Mouse (Mus musculus) intestine, embryonic 14.5 days (tissue): ENCODE results near the gene Akr7a5. TPM values are rescaled to one million over a fixed set of nuclear protein-coding genes. Genes with fewer than 3 reads are reported as not detected.

ENCODE experiments used
- ATAC-seq: fragments of 200-750 bp; cut with Nextera tagmentation; replicated peaks from 2 replicates; pipeline ENCODE4 v1.8.0; 2017; ENCODE audit warnings: low read depth, moderate number of reproducible peaks, moderate TSS enrichment, moderate library complexity; ENCODE audit not compliant: low FRiP score, low TSS enrichment
- DNase-seq: peaks from one replicate; pipeline ENCODE4 v3.0.0-alpha.2; 2018; ENCODE audit warnings: low spot score
- H3K27ac ChIP-seq: fragments of 300-500 bp; sonication (generic); 2 replicates; pipeline ENCODE4 v1.5.1; 2014; ENCODE audit warnings: low read depth, mild to moderate bottlenecking, control low read depth
- H3K27me3 ChIP-seq: fragments of 300-500 bp; sonication (generic); replicated peaks from 2 replicates; pipeline ENCODE4 v1.6.1; 2014; ENCODE audit warnings: low read length, control low read depth; ENCODE audit not compliant: control insufficient read depth, insufficient read depth
- H3K36me3 ChIP-seq: fragments of 300-500 bp; sonication (generic); 2 replicates; pipeline ENCODE4 v1.6.1; 2014; ENCODE audit warnings: low read length, control low read depth; ENCODE audit not compliant: control insufficient read depth, insufficient read depth
- H3K4me1 ChIP-seq: fragments of 300-500 bp; sonication (generic); replicated peaks from 2 replicates; pipeline ENCODE4 v1.6.1; 2014; ENCODE audit warnings: low read length, control low read depth, mixed read lengths; ENCODE audit not compliant: control insufficient read depth, insufficient read depth
- H3K4me2 ChIP-seq: fragments of 300-500 bp; sonication (generic); 2 replicates; pipeline ENCODE4 v1.6.1; 2014; ENCODE audit warnings: low read length
- H3K4me3 ChIP-seq: fragments of 300-500 bp; sonication (generic); 2 replicates; pipeline ENCODE4 v1.5.1; 2014; ENCODE audit warnings: low read depth, low read length, control low read depth, mixed read lengths
- H3K9ac ChIP-seq: fragments of 300-500 bp; sonication (generic); 2 replicates; pipeline ENCODE4 v1.6.1; 2014; ENCODE audit warnings: mild to moderate bottlenecking, low read length
- H3K9me3 ChIP-seq: fragments of 300-500 bp; sonication (generic); 2 replicates; pipeline ENCODE4 v1.6.1; 2016; ENCODE audit warnings: low read length, control low read depth; ENCODE audit not compliant: control insufficient read depth
- WGBS: fragments of 180-500 bp; shearing (Covaris S2); extraction: QIAGEN DNeasy Blood & Tissue Kit; methylation state at CpG from one replicate; pipeline ENCODE4 v1.1.7; 2014; 5-methylcytosine and 5-hydroxymethylcytosine counted together
- polyA plus RNA-seq: library from polyadenylated mRNA; unstranded; fragments of >200 nt; fragmentation: Nextera tagmentation; extraction: Ambion mirVana; gene quantifications from 2 replicates; pipeline ENCODE4 v1.2.1, GENCODE M21; 2014

The Akr7a5 gene
- polyA plus RNA-seq, 1 experiment from 2014 or later: 140 TPM

DNA sequence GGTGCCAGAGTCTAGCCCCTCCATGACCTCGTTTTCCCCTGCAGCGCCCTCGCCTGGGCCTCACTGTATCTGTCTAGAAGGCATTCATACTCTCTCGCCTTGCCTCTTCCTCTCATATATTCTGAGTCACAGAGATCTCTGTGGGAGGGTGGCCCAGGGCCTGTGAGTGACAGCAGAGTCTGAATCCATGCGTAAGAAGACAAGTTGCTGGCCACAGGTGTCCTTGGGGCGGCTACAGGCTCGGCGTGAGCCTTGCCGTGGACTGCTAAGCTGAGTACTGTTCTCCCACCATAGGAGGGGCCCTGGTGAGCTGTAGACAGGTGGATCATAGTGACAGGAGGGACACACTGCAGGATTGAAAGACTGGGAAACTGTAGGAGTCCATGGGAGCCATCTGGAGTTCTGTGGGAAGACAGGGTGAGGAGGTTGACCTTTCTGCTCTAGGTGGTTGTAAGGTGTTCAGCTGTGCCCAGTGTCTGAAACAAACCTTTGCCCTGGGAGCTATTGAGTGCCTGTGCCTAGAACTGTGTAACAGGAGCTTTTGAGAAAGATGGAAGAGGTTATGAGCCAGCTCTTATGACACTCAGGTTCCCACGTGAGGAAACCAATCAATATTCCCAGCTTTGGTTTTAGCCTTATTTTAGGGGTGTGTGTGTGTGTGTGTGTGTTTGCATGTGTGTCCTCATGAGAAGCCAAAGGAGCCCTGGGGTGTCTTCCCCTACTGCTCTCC, 37.4 kb upstream of the Akr7a5 start:
- ATAC-seq (no peak), DNase-seq (no peak)
- Histone ChIP-seq H3K9me3 (no peaks in the 10 kb centered on the region), H3K4me3 (no peak overlapping the region), H3K27ac (no peak overlapping the region), H3K4me1 (no peaks in the 10 kb centered on the region), H3K27me3 (no peaks in the 10 kb centered on the region), H3K36me3 (peaks cover 43% of the 10 kb centered on the region), H3K9ac (no peak overlapping the region), H3K4me2 (no peak overlapping the region)
- 92% methylated on average over 10 of the region's 10 CpGs for WGBS

DNA sequence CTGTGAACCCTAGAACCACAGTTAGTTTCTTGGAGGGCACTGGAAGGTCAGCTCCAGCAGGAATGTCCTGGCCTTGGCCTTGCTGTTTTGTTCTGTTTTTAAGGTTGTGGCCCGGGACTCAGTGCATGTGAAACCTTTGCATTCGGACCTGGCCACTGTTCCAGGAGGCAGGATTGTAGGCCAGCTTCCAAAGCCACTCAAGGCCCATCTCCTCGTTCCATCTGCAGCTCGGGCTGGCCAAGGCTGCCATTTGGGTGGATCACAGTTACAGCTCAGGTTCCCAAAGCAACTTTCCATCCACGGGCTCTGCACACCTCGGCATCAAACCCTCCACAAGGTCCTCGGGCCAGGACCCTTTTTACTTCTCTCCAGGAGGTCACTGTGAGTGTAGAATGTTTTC, 36.0 kb upstream of the Akr7a5 start:
- DNase-seq (no peak), ATAC-seq (no peak)
- 93% methylated on average over 7 of the region's 7 CpGs for WGBS
- no peaks in the 10 kb centered on the region for H3K27me3 ChIP-seq
- H3K9me3 ChIP-seq: no peaks in the 10 kb centered on the region
- H3K4me3 ChIP-seq: no peak overlapping the region
- no peaks in the 10 kb centered on the region for H3K4me1 ChIP-seq
- no peak overlapping the region for H3K9ac ChIP-seq
- no peak overlapping the region for H3K4me2 ChIP-seq
- H3K27ac ChIP-seq: no peak overlapping the region
- peaks cover 40% of the 10 kb centered on the region for H3K36me3 ChIP-seq

DNA sequence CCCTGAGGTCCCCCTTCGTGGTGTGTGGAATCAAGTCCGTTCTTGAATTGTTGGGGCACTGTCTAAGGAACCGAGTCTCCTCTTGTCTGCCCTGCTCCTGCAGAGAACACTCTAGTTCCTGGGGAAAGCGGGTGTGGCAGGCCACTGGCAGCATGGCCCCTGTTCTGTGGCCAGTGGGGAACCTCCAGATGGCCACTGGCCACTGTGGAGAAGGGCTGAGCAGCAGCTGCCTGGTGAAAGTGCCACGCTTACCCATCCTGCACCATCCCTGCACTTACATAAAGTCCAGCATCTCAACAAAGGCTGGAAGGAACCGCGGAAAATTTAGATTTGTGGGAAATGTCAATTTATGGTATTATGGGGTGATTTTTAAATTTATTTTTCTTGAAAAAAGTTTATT, 34.1 kb upstream of the Akr7a5 start:
- Histone ChIP-seq H3K4me3 (no peak overlapping the region), H3K27ac (no peak overlapping the region), H3K36me3 (peaks cover 52% of the 10 kb centered on the region), H3K27me3 (no peaks in the 10 kb centered on the region), H3K4me2 (no peak overlapping the region), H3K9me3 (no peaks in the 10 kb centered on the region), H3K9ac (no peak overlapping the region), H3K4me1 (no peaks in the 10 kb centered on the region)
- no peak for ATAC-seq
- 92% methylated on average over 7 of the region's 7 CpGs for WGBS
- no peak for DNase-seq

DNA sequence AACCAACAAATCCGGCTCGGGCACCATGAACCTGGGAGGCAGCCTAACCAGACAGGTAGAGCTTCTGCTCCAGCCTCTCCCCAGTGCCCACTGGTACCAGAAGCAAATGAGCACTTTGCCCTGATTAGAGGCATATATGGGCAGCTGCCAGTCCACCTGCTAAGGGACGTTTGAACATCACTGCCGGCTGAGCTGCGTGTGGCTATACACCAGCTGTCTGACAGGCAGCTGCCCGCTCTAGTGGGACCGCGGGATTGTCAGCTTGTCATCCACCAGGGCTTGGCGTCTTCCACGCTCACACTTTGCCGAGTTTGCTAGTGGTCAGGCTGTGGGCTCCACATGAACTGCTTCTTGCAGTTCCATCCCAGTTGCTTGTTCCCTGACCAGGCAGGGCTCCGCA, 30.0 kb upstream of the Akr7a5 start:
- WGBS: 94% methylated on average over 12 of the region's 12 CpGs
- Histone ChIP-seq H3K27me3 (no peaks in the 10 kb centered on the region), H3K27ac (no peak overlapping the region), H3K4me3 (no peak overlapping the region), H3K36me3 (peaks cover 74% of the 10 kb centered on the region), H3K9ac (no peak overlapping the region), H3K4me1 (0 out of 2 replicates have a peak, but pooled peaks cover 6% of the 10 kb centered on the region), H3K9me3 (no peaks in the 10 kb centered on the region), H3K4me2 (no peak overlapping the region)
- ATAC-seq (no peak), DNase-seq (no peak)

DNA sequence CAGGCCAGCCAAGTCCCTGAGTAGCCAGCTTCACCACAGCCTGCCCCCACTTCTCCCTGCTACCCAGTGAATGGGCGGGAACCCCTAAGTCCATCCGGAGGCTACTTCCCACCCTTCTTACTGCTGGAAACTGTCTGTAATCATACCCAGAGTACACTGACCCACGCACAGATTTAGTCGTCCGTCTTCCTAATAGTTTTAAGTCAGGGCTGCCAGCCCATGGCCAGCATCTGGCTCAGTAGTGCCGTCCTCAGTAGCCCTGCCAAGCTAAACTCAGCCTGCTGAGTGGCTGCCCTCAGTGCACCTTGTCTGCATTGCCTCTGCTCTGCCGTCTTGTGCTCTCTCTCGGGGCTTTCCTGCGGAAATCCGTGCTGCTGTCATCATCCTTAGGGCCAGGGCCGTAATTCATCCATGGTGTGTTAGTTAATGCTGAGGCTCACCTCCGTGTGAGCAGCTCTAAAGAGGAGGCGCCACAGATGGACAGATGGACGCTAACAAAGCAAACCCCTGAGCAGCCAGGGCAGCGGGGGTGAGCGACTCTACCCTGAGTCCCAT, 28.7 kb upstream of the Akr7a5 start:
- 76% methylated on average over 16 of the region's 16 CpGs for WGBS
- no peaks in the 10 kb centered on the region for H3K9me3 ChIP-seq
- no peak for ATAC-seq
- no peak overlapping the region for H3K27ac ChIP-seq
- no peak overlapping the region for H3K4me3 ChIP-seq
- 0 out of 2 replicates have a peak, but pooled peaks cover 6% of the 10 kb centered on the region for H3K4me1 ChIP-seq
- no peak for DNase-seq
- H3K27me3 ChIP-seq: no peaks in the 10 kb centered on the region
- H3K9ac ChIP-seq: no peak overlapping the region
- H3K36me3 ChIP-seq: peaks cover 74% of the 10 kb centered on the region
- no peak overlapping the region for H3K4me2 ChIP-seq

DNA sequence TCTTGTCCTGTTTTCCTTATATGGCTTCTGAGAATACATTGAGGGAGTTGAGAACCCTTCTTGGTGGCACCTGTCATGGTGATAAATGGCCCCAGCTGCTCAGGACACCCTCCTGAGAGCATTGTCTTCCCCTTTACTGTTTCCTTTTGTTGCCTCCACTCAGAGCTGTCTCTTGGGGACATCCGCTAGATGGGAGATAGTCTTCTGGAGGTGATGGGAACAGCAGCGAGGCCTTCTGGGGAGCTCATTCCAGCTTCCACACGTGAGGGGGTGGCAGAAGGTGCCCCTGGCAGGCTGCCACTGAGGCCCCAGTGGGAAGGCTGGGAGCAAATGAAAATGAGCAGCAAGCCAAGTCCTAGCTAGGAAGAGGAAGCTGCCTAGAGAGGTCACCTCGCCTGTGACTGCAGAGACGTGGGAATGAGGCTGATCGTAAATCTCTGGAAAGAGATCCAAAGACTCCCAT, 27.6 kb upstream of the Akr7a5 start:
- no peaks in the 10 kb centered on the region for H3K9me3 ChIP-seq
- H3K4me3 ChIP-seq: no peak overlapping the region
- DNase-seq: no peak
- no peak for ATAC-seq
- no peak overlapping the region for H3K4me2 ChIP-seq
- H3K27me3 ChIP-seq: no peaks in the 10 kb centered on the region
- H3K9ac ChIP-seq: no peak overlapping the region
- H3K4me1 ChIP-seq: 0 out of 2 replicates have a peak, but pooled peaks cover 6% of the 10 kb centered on the region
- H3K27ac ChIP-seq: no peak overlapping the region
- peaks cover 83% of the 10 kb centered on the region for H3K36me3 ChIP-seq
- WGBS: 40% methylated on average over 6 of the region's 6 CpGs

DNA sequence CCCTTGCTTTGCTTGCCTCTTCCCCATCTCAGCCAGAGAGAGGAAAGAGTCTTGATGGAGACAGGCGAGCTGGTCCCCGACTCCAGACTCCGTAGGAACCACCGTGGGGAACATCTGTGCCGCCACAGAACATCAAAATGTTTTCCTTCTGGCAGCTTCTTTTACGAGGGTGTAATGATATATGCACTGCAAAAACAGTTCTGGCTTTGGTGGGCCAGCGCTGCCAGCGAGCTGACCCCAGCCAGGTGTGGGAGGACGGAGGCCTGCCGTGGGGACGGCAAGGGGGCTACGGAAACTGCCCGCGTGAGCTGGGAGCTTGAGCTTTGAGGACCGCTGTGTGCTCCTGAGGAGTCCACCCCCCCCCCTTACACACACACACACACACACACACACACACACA, 25.7 kb upstream of the Akr7a5 start:
- DNase-seq (no peak), ATAC-seq (no peak)
- 67% methylated on average over 15 of the region's 15 CpGs for WGBS
- H3K27me3 ChIP-seq: no peaks in the 10 kb centered on the region
- H3K27ac ChIP-seq: no peak overlapping the region
- no peak overlapping the region for H3K4me3 ChIP-seq
- H3K9ac ChIP-seq: no peak overlapping the region
- H3K4me1 ChIP-seq: 0 out of 2 replicates have a peak, but pooled peaks cover 6% of the 10 kb centered on the region
- no peak overlapping the region for H3K4me2 ChIP-seq
- H3K36me3 ChIP-seq: peaks cover 89% of the 10 kb centered on the region
- H3K9me3 ChIP-seq: no peaks in the 10 kb centered on the region

DNA sequence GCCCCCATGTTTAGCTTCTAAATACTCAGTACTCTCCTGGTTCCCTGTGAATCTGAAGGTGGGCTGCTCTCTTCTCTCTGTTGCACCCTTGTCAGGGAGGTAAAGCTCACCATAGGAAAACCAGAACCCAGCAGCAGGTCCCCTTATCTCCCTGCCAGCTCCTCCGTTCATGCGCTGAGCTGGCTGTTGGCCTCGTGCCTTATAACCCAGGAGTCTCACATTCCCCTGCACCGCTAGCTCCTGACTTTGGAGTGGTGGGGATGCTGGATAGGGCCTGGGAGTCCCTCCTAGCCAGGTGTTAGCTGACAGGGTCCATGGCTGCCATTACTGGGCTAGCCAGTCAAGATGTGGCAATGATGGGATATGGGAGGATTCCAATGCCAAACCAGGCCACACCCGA, 24.3 kb upstream of the Akr7a5 start:
- H3K9ac ChIP-seq: no peak overlapping the region
- H3K36me3 ChIP-seq: peaks cover 89% of the 10 kb centered on the region
- H3K9me3 ChIP-seq: no peaks in the 10 kb centered on the region
- DNase-seq (no peak), ATAC-seq (no peak)
- H3K4me1 ChIP-seq: 0 out of 2 replicates have a peak, but pooled peaks cover 6% of the 10 kb centered on the region
- no peak overlapping the region for H3K4me3 ChIP-seq
- H3K27me3 ChIP-seq: no peaks in the 10 kb centered on the region
- no peak overlapping the region for H3K4me2 ChIP-seq
- no peak overlapping the region for H3K27ac ChIP-seq
- 83% methylated on average over 5 of the region's 5 CpGs for WGBS
